Mouse (Mus musculus) neural tube, embryonic 14.5 days (tissue): ENCODE measurements around the gene Odf3l1. TPM values are rescaled to one million over a fixed set of nuclear protein-coding genes. Genes with fewer than 3 reads are reported as not detected.

Experiments
- ATAC-seq: fragments of 200-750 bp; cut with Nextera tagmentation; 2 replicates; pipeline ENCODE4 v1.8.0; 2017; ENCODE audit warnings: low read depth, mild to moderate bottlenecking, moderate TSS enrichment, moderate library complexity
- H3K27ac ChIP-seq: fragments of 300-500 bp; sonication (generic); 2 replicates; pipeline ENCODE4 v1.5.1; 2014; ENCODE audit warnings: low read depth, mild to moderate bottlenecking, control low read depth, low read length, moderate library complexity, mixed read lengths
- H3K27me3 ChIP-seq: fragments of 300-500 bp; sonication (generic); 2 replicates; pipeline ENCODE4 v1.6.1; 2014; ENCODE audit warnings: low read length; ENCODE audit not compliant: control insufficient read depth, insufficient read depth
- H3K36me3 ChIP-seq: fragments of 300-500 bp; sonication (generic); 2 replicates; pipeline ENCODE4 v1.6.1; 2014; ENCODE audit warnings: low read length, mixed read lengths; ENCODE audit not compliant: control insufficient read depth, insufficient read depth
- H3K4me1 ChIP-seq: fragments of 300-500 bp; sonication (generic); 2 replicates; pipeline ENCODE4 v1.6.1; 2014; ENCODE audit warnings: low read length; ENCODE audit not compliant: control insufficient read depth, insufficient read depth
- H3K4me2 ChIP-seq: fragments of 300-500 bp; sonication (generic); 2 replicates; pipeline ENCODE4 v1.6.1; 2014; ENCODE audit warnings: mild to moderate bottlenecking, low read depth, low read length, control low read depth
- H3K4me3 ChIP-seq: fragments of 300-500 bp; sonication (generic); 2 replicates; pipeline ENCODE4 v1.5.1; 2014; ENCODE audit warnings: low read depth, low read length, control low read depth, mixed read lengths
- H3K9ac ChIP-seq: fragments of 300-500 bp; sonication (generic); replicated peaks from 2 replicates; pipeline ENCODE4 v1.6.1; 2014; ENCODE audit warnings: low read depth, mild to moderate bottlenecking, control low read depth, low read length, mixed read lengths
- H3K9me3 ChIP-seq: fragments of 300-500 bp; sonication (generic); 2 replicates; pipeline ENCODE4 v1.6.1; 2016; ENCODE audit warnings: low read length; ENCODE audit not compliant: control insufficient read depth
- whole genome bisulfite sequencing: fragments of 180-500 bp; shearing (Covaris S2); extraction: QIAGEN DNeasy Blood & Tissue Kit; methylation state at CpG from one replicate; pipeline ENCODE4 v1.1.7; 2014; 5-methylcytosine and 5-hydroxymethylcytosine counted together
- polyA plus RNA-seq: library from polyadenylated mRNA; unstranded; fragments of >200 nt; fragmentation: Nextera tagmentation; extraction: Ambion mirVana; gene quantifications from 2 replicates; pipeline ENCODE4 v1.2.1, GENCODE M21; 2014

Gene Odf3l1
- polyA plus RNA-seq, 1 experiment from 2014 or later = 0.32 TPM

DNA sequence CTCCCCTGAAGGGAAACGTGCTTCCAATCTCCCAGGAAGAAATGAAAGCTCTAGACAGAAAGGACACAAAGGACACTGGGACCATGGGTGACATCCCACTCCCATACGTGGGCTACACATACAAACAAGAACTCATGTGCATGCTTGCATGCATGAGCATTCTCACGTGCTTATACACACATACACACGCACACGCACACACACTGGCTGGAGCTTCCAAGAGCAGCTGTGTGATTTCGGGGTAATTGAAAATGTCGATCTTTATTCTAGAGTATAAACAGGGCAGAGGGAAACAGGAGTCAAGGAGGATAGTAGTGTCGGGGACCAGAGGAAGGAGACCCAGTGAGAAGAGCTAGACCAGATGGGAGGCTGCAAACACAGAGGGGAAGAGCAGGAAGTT lies 19.8 kb downstream of the Odf3l1 start:
- Histone ChIP-seq H3K4me3 (no peak overlapping the region), H3K4me2 (no peak overlapping the region), H3K9me3 (no peaks in the 10 kb centered on the region), H3K27ac (no peak overlapping the region), H3K27me3 (no peaks in the 10 kb centered on the region), H3K36me3 (no peaks in the 10 kb centered on the region), H3K4me1 (peaks cover 24% of the 10 kb centered on the region), H3K9ac (no peak overlapping the region)
- no peak for ATAC-seq
- 37% methylated on average over 8 of the region's 8 CpGs for WGBS

DNA sequence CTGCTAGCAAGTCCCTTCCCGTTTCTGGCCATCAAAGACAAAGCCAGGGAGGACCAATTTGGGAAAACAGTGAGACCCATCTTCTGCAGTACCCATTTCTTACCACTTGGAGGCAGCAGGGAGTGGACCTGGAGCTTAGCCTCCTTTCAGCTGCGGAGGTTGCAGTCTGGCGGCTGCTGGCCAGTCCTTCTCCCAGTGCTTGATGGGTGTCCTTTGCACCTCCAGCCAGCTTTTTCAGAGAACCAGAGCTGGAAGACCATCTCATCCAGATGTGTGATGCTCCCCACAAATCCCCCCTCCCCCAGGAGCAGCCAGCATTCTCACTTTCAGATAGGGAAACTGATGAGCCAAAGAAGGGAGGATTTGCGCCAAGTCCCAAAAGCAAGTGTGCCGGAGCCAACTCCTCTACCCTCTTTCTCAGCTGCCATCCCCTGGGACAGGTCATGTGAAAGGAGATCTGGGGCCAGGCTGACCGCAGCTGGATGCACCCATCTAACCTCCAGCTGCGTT lies 20.7 kb downstream of the Odf3l1 start:
- Histone ChIP-seq H3K4me1 (peaks cover 24% of the 10 kb centered on the region), H3K9me3 (no peaks in the 10 kb centered on the region), H3K27ac (no peak overlapping the region), H3K36me3 (no peaks in the 10 kb centered on the region), H3K27me3 (no peaks in the 10 kb centered on the region), H3K9ac (0 out of 2 replicates have a peak overlapping the region, but pooled peaks have one; percentile 7), H3K4me3 (no peak overlapping the region), H3K4me2 (no peak overlapping the region)
- no peak for ATAC-seq
- WGBS = 27% methylated on average over 7 of the region's 7 CpGs

DNA sequence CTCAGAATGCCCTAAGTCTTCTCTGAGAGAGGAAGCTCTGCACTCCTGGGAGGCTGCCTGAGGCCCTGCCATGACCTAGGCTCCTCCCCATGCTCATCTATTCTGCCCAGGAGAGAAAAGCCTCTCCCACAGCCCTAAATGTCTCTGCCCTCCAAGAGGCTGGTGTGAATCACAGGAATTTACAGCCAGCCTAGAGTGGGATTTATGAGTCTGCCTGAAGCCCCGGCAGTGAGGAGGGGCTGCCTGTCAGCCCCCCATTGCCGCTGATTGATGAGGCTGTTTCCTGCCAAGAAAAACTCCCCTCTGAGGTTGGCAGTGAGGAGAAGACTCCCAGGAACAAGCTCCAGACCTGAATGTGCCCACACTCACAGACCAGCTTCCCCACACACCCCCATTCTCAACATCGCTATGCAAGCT lies 22.2 kb downstream of the Odf3l1 start:
- ATAC-seq = peak; percentile 84
- H3K27ac ChIP-seq = peak overlapping the region; percentile 45; the same call in 1 of the 2 replicates
- WGBS = 0% methylated on average over 3 of the region's 3 CpGs
- no peak overlapping the region for H3K4me2 ChIP-seq
- H3K4me3 ChIP-seq = no peak overlapping the region
- no peaks in the 10 kb centered on the region for H3K9me3 ChIP-seq
- no peaks in the 10 kb centered on the region for H3K36me3 ChIP-seq
- peaks cover 24% of the 10 kb centered on the region for H3K4me1 ChIP-seq
- H3K9ac ChIP-seq = no peak overlapping the region
- H3K27me3 ChIP-seq = no peaks in the 10 kb centered on the region

DNA sequence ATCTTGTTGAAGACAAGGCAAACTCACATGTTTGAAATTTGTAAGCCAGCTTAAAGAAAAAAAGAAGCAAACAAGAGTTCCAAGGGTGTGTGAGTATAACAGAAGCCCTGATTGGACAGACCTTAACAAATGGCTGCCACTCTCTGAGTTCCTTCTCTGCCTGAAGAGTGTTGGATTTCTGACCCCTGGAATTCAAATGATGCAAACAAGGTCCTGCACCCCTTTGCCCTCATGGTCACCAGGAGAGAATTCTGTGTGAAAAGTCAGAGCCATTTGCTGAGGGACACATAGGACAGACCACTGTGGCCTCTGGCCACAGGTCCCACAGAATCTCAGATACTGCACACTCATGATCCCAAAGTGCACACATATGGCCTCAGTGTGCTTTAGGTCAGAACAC lies 22.6 kb downstream of the Odf3l1 start:
- no peak for ATAC-seq
- Histone ChIP-seq H3K27me3 (no peaks in the 10 kb centered on the region), H3K36me3 (no peaks in the 10 kb centered on the region), H3K9me3 (no peaks in the 10 kb centered on the region), H3K9ac (no peak overlapping the region), H3K4me3 (no peak overlapping the region), H3K4me1 (peaks cover 24% of the 10 kb centered on the region), H3K27ac (peak overlapping the region; percentile 45; the same call in 1 of the 2 replicates), H3K4me2 (no peak overlapping the region)

DNA sequence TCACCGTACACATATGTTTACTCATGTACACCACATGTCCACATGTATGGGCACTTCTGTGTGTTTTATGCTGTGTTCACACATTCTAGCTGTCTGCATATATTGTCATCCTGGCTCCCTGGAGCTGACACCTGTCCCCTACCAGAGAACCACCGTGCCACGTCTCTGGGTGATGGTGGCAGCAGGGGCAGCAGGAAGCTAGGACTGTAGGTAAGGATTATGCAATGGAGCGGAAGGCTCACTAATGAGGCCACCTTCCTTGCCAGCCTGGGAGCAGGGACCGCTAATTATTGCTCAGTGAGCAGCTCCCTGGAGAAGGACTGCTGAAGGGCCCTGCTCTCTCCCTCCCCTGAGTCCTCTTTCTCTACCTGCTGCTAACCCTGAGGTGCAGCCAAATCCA lies 23.8 kb downstream of the Odf3l1 start:
- Histone ChIP-seq H3K27ac (no peak overlapping the region), H3K9ac (no peak overlapping the region), H3K4me3 (no peak overlapping the region), H3K4me1 (peaks cover 24% of the 10 kb centered on the region), H3K4me2 (no peak overlapping the region), H3K36me3 (no peaks in the 10 kb centered on the region), H3K27me3 (no peaks in the 10 kb centered on the region), H3K9me3 (no peaks in the 10 kb centered on the region)
- no peak for ATAC-seq
- 50% methylated on average over 5 of the region's 5 CpGs for WGBS

DNA sequence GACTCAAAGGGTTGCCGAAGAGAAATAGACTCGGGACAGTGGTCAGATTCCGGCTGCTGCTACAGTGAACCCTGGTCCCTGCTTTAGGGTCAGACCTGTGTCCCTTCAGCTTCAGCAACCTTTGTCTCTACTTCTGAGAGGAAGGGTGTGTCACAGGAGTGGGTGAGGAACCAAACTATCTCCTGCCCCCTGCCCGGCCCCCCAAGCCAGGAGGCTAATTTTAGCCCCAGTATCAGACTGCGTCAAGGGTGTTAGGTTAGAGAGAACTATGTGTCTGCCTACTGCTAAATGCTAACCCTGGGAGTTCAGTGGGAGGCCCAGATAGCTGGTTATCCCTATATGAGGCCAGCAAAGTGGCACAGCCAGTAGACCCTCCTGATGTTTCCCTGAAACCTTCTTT lies 29.3 kb downstream of the Odf3l1 start:
- H3K4me2 ChIP-seq = no peak overlapping the region
- H3K9ac ChIP-seq = no peak overlapping the region
- H3K36me3 ChIP-seq = no peaks in the 10 kb centered on the region
- H3K9me3 ChIP-seq = no peaks in the 10 kb centered on the region
- 87% methylated on average over 5 of the region's 5 CpGs for WGBS
- H3K27ac ChIP-seq = no peak overlapping the region
- H3K27me3 ChIP-seq = no peaks in the 10 kb centered on the region
- H3K4me1 ChIP-seq = 0 out of 2 replicates have a peak, but pooled peaks cover 6% of the 10 kb centered on the region
- ATAC-seq = no peak
- H3K4me3 ChIP-seq = no peak overlapping the region

DNA sequence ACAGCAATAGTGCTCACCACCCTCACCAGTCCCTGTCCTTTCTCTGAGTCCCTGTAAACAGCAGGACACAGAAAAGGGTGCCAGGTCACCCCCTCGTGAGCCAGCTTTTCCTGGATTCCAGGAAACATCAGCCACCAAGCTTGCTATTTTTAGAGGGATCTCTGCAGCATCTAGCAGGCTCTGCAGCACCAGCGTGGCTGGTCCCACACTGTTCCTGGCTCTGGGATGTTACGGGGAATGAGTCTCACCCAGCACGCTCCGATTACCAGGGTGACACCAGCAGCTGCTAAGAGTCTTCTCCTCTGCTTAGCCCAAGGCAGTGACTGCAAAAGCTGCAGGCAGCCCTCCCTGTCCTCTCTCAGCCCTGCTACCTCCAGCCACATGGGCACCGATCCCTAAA lies 31.6 kb downstream of the Odf3l1 start:
- no peaks in the 10 kb centered on the region for H3K27me3 ChIP-seq
- H3K9ac ChIP-seq = no peak overlapping the region
- H3K27ac ChIP-seq = no peak overlapping the region
- no peak overlapping the region for H3K4me2 ChIP-seq
- 30% methylated on average over 6 of the region's 6 CpGs for WGBS
- H3K36me3 ChIP-seq = no peaks in the 10 kb centered on the region
- H3K9me3 ChIP-seq = no peaks in the 10 kb centered on the region
- H3K4me1 ChIP-seq = peaks cover 10% of the 10 kb centered on the region; the same call in 1 of the 2 replicates
- no peak for ATAC-seq
- no peak overlapping the region for H3K4me3 ChIP-seq

DNA sequence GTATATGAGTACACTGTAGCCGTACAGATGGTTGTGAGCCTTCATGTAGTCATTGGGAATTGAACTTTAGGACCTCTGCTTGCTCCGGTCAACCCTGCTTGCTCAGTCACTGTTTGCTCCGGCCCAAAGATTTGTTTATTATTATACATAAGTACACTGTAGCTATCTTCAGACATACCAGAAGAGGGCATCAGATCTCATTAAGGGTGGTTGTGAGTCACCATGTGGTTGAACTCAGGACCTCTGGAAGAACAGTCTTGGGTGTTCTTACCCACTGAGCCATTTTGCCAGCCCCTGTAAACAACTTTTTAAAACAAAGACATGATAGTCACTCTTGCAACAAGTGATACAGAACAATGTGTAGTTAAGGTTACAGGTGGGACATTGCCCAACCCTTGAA lies 32.6 kb downstream of the Odf3l1 start:
- Histone ChIP-seq H3K27ac (no peak overlapping the region), H3K9ac (no peak overlapping the region), H3K9me3 (no peaks in the 10 kb centered on the region), H3K27me3 (no peaks in the 10 kb centered on the region), H3K4me3 (no peak overlapping the region), H3K36me3 (no peaks in the 10 kb centered on the region), H3K4me2 (no peak overlapping the region), H3K4me1 (peaks cover 10% of the 10 kb centered on the region; the same call in 1 of the 2 replicates)
- 90% methylated on average over 3 of the region's 3 CpGs for WGBS
- ATAC-seq = no peak

DNA sequence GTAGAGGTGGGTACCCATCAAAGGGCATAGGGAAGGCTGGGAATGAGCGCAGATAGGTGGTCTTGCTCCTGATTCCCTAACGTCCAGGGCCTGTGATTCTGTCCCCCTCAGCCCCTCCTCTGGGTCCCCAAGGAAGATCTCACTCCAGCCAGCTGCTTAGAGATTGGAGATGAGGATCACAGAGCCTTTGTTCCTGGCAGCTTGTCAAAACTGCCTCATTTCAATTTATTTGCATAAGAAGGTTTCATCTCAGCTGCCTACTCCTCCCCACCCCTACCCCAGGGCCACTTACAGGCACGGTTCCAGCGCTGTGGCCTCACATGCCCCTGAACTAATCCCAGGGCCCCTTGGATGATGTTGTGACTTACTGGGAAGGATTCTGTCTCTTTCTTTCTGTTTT lies 34.3 kb downstream of the Odf3l1 start:
- 12% methylated on average over 4 of the region's 4 CpGs for WGBS
- H3K4me1 ChIP-seq = peaks cover 18% of the 10 kb centered on the region

More for the DNA sequence above, 34.3 kb downstream of the Odf3l1 start:
- no peak overlapping the region for H3K27ac ChIP-seq
- H3K4me2 ChIP-seq = no peak overlapping the region
- H3K9me3 ChIP-seq = no peaks in the 10 kb centered on the region
- H3K36me3 ChIP-seq = no peaks in the 10 kb centered on the region
- H3K9ac ChIP-seq = no peak overlapping the region
- no peaks in the 10 kb centered on the region for H3K27me3 ChIP-seq
- no peak for ATAC-seq
- H3K4me3 ChIP-seq = no peak overlapping the region
